Mouse (Mus musculus): ENCODE results near the gene Wdr66.

- TF ChIP-seq POLR2A (IDR thresholded peaks at IDR 0.05; ENCODE audit: insufficient read depth, low read length) (no peak), CTCF (IDR thresholded peaks at IDR 0.05; ENCODE audit: low read depth, low read length) (peak; percentile 35)
These were observed 46.6 kb downstream of the Wdr66 start for GRCm38 (mm10) chr5:123298526-123298925.
